ENCODE assay signal across 8 mouse cellular contexts in the genomic region with DNA sequence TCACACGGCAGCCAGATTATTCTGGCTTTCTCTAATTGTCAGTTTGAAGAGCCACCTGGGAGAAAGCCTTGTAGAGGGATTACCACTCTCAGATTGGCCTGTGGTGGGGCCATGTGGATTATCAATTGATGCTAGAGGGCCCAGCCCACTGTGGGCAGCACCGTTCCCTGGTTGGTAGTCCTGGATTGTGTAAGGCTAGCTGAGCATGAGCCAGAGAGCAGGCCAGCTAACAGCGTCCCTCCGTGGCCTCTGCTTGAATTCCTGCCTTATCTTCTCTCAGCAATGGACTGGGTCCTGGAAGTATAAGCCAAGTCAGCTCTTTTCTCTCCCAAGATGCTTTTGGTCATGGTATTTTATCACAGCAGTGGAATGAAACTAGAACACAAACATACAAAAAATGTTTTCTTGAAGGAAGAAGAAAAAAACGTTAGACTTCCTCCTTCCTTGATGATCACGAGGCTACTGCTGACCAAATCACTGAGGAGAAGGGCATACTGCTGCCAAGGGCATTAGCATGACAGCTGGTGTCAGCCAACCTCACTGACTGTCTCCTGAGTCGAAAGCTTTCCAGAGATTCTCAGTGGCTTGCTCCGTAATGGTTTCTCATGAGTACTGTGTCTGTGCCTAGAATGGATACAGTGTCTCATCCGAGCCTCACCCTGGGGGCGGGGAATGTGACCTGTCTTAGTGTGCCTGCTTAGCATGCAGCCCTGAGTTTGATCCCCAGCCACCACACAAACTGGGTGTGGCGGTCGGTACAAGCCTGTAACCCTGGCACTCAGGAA. TPM values are rescaled to one million over a fixed set of nuclear protein-coding genes. Genes with fewer than 3 reads are reported as not detected.
DNase-seq lines count a peak whose midpoint lies in the region; ATAC-seq and TF ChIP-seq lines count a peak whose summit lies in the region.
"Had no signal": no experiment of that assay in that cellular context is flagged by ENCODE, and none has a peak within 500 bp of the region (broad histone marks: within the 10 kb centered on the region; RNA-seq: fewer than 3 reads in every experiment).

No protein-coding gene starts in this region.

- H3K27ac ChIP-seq in forebrain, embryonic 12.5 days: peak overlapping the region; percentile 98
- peak overlapping the region; percentile 100 for H3K27ac ChIP-seq in small intestine, adult 2 months (ENCODE audit: insufficient read depth, low read depth, low read length)

- 63% methylated on average over 12 of the region's 12 CpGs for WGBS in forebrain, embryonic 12.5 days
- 30% methylated on average over 12 of the region's 12 CpGs for WGBS in lung, adult 2 months
- WGBS in small intestine, adult 2 months: 16% methylated on average over 12 of the region's 12 CpGs

- no peak for TF ChIP-seq POLR2A in lung, adult 2 months (IDR thresholded peaks at IDR 0.05; ENCODE audit: borderline replicate concordance, extremely low read depth, low read depth, low read length)
- no peak; the same call in 1 of the 2 replicates for TF ChIP-seq POLR2A in small intestine, adult 2 months (IDR thresholded peaks at IDR 0.05; ENCODE audit: low read depth, low read length)

- H3K9me3 ChIP-seq in forebrain, embryonic 12.5 days: no peaks in the 10 kb centered on the region

- no peak overlapping the region for H3K9ac ChIP-seq in forebrain, embryonic 12.5 days

- peak; percentile 39 for DNase-seq in CD4-positive, CD25-positive, alpha-beta regulatory T cell, adult 2 months (ENCODE audit: low read depth, low spot score)
- DNase-seq in T-cell, adult 2 months (ENCODE audit: low spot score): peak; percentile 23
- peak; percentile 55 to 73 for DNase-seq in heart, postnatal 36 days
- DNase-seq in lung, adult 2 months: no peak
- DNase-seq in left cerebral cortex, adult 18-20 months (ENCODE audit: low spot score in 2 of 2): no peak

- no peak overlapping the region for H3K4me3 ChIP-seq in forebrain, embryonic 12.5 days (replicated peaks)
- no peak overlapping the region for H3K4me3 ChIP-seq in lung, adult 2 months (replicated peaks; ENCODE audit: extremely low read depth, low read depth, low read length)
- no peak overlapping the region for H3K4me3 ChIP-seq in small intestine, adult 2 months (ENCODE audit: low read depth, low read length)
- H3K4me3 ChIP-seq: erythroblast, embryonic 14.5 days had no signal

- ATAC-seq in forebrain, embryonic 12.5 days (ENCODE audit: low FRiP score): no peak

- no peaks in the 10 kb centered on the region for H3K27me3 ChIP-seq in forebrain, embryonic 12.5 days
- H3K27me3 ChIP-seq in small intestine, adult 2 months (ENCODE audit: control insufficient read depth, insufficient read depth, low read length): no peaks in the 10 kb centered on the region

- intact Hi-C loops in heart, postnatal 36 days (cut with DNase I): loop anchor here (1.0 kb wide), 1 partner anchor 17 kb away; no protein-coding TSS in a partner anchor

- H3K4me1 ChIP-seq in forebrain, embryonic 12.5 days: peaks cover 75% of the 10 kb centered on the region
- H3K4me1 ChIP-seq in lung, adult 2 months (ENCODE audit: control insufficient read depth, insufficient read depth, low read length): peaks cover 26% of the 10 kb centered on the region
- peaks cover 51% of the 10 kb centered on the region for H3K4me1 ChIP-seq in small intestine, adult 2 months (ENCODE audit: control insufficient read depth, insufficient read depth, insufficient read length, low read length)

- peak; percentile 43; the same call in 1 of the 2 replicates for TF ChIP-seq CTCF in lung, adult 2 months (IDR thresholded peaks at IDR 0.05; ENCODE audit: insufficient read depth, low read length)
- TF ChIP-seq CTCF in small intestine, adult 2 months (IDR thresholded peaks at IDR 0.05; ENCODE audit: extremely low read depth, insufficient read length, insufficient replicate concordance, low read depth, low read length): peak; percentile 23; the same call in 1 of the 2 replicates

- H3K4me2 ChIP-seq in forebrain, embryonic 12.5 days: no peak overlapping the region

- peaks cover 10% of the 10 kb centered on the region for H3K36me3 ChIP-seq in forebrain, embryonic 12.5 days (replicated peaks)
- peaks cover 1% of the 10 kb centered on the region; the same call in 1 of the 2 replicates for H3K36me3 ChIP-seq in small intestine, adult 2 months (ENCODE audit: control insufficient read depth, insufficient read depth, low read length)

RNA-seq across cellular contexts. Expression of gene Trak1, which starts 19.5 kb away (rescaled TPM):
- 41.2 and 45.3 TPM in 2 replicates for polyA plus RNA-seq in forebrain, embryonic 12.5 days (2016; fragmentation: Nextera tagmentation; extraction: Ambion mirVana)
- total RNA-seq in heart, postnatal 36 days (2021): 100 to 1,000 TPM; 305 to 315 TPM
- 73.9 and 88.5 TPM in 2 replicates for polyA plus RNA-seq in lung, adult 2 months (2012; rRNA removed)
- 55.4 and 99.8 TPM in 2 replicates for polyA plus RNA-seq in small intestine, adult 2 months (2012; rRNA removed)
- total RNA-seq in left cerebral cortex, adult 18-20 months (2021): 100 to 1,000 TPM; 239 to 275 TPM

RNA-seq across cellular contexts. Expression of gene Ulk4, which starts 39.8 kb away (rescaled TPM):
- polyA plus RNA-seq in forebrain, embryonic 12.5 days (2016; fragmentation: Nextera tagmentation; extraction: Ambion mirVana): 179 and 182 TPM in 2 replicates
- under 1 TPM; 0.17 to 0.46 TPM for total RNA-seq in heart, postnatal 36 days (2021)
- polyA plus RNA-seq in lung, adult 2 months (2012; rRNA removed): 10.6 and 14.9 TPM in 2 replicates
- 0.51 and 0.65 TPM in 2 replicates for polyA plus RNA-seq in small intestine, adult 2 months (2012; rRNA removed)
- 1 to 10 TPM; 8.1 to 8.8 TPM for total RNA-seq in left cerebral cortex, adult 18-20 months (2021)

Comparison
In these comparisons a context has a peak if more than half of its experiments do, and no peak if none do; other contexts are left out.
1. DNase-seq: peak in CD4-positive, CD25-positive, alpha-beta regulatory T cell, adult 2 months (single experiment), T-cell, adult 2 months (single experiment) and heart, postnatal 36 days (2 of 2); none in lung, adult 2 months (single experiment) and left cerebral cortex, adult 18-20 months (0 of 2).
2. RNA of gene Ulk4, which starts 39.8 kb away (polyA plus RNA-seq): 179 to 182 TPM in forebrain, embryonic 12.5 days; 10.6 to 14.9 TPM in lung, adult 2 months and 0.51 to 0.65 TPM in small intestine, adult 2 months; every median in the first group is over 10 times any median in the second.